Mouse (Mus musculus): ENCODE measurements around the gene Btbd9.
"Not testable (repeated sequence)": the region's sequence is repeated elsewhere in the genome, so short reads cannot be mapped to it uniquely, and the experiment has no call there.

Gene Btbd9

DNA sequence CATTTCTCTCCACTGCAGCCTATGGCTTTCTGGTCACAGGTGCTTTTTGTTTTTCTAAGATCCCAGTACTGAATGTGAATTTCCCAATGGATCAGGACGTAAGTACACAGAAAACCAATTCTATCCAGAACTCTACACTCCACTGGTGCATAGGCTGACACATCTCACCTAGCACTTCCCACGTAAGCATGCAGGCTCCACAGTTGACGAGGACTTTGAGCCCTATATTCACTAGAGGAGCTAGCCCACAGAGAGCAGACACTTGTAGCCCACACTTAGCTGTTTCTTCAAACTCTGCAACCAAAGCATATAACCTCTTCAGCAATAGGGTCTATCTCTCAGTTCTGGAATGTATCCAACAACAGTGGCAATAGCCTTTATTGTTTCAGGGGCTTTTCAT lies 19.8 kb downstream of the Btbd9 start:
- DNase-seq, result no peak

DNA sequence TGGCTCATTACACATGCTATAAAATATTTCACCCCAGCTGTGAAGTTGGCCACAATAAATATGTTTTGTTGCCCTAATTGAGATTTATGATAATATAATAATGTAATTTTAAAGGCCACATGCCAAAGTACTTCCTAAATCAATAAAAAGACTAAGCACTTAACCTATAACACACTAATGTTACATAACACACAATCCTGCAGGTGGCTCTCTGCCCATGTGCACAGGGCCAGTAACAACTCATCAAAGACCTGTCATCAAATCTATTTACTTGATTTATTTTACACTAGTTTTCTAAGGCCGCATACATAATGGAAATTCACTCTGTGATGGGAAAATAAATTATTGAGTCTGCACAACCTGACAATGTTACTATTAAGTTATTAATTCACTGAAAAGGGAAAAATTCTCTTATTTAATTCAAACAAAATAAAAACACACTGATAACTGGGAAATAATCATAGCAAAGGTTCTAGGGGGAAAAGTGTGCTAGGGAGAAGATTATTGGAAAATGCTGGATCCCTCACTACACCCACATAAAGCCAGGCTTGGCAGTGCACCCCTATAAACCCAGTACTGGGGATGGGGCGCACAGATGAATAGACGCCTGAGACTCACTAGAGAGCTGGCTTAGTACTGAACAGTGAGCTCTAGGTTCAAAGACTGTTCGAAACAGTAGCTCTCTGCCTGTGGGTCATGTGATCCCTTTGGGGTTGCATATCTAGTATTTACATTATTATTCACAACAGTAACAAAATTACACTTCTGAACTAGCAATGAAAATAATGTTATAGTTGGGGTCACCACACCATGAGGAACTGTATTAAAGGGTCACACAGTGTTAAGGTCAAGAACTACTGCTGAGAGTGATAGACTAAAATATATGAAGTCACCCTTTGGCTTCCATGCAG lies 23.0 kb downstream of the Btbd9 start:
- DNase-seq, result no peak

DNA sequence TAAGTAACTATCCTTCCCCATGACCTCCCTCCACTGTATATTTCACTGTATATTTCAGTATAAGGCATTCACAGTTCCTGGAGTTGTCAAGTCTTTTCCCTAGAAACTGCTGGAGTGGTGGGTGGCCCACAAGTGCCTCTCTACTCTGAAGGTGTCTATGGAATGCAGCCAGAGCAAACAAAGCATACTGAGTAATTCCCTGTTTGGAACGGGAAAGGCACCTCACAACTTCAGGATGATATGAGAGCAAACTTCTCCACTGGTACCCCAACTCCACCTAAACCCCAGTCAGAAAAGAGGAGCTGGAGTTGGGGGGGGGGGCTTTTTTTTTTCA lies 25.5 kb downstream of the Btbd9 start:
- DNase-seq, result peak; percentile 70 to 75

DNA sequence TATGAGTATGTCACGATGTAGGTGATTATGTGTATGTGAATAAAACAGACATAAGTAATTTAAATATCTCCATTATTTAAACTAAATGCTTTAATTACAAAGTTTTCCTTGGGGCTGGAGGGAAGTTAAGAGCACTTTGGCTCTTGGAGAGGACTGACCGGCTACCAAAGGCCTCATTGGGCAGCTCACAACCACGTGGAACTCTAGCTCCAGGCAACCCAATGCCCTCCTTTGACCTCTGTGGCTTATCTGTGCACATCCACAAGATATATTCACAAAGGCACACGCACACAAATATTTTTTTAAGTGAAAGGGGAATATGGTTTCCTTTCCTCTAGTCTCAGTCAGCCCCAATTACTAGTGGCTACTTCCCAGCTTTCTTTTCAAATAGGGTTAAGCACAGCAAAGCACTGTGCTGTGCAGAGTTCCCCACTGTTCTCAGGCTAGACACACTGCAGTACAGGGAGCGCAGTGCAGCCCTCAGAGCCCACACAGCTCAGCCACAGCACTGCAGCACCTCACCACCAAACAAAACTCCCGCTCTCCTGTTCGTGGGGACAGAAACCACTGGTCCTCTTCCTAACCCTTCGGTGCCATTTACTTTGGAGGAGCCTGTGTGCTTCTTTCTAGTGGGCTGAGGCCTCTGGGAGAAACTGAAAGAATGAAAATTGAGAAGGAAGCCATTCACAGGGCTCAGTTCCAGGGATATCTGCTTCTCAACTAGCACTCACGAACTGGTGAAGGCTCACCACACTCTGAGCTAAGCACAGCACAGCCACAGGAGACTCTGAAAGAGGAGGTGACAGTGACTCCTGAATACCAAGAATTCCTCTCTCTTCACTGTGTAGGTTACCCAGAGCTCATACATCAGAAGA lies 26.2 kb downstream of the Btbd9 start:
- DNase-seq, result no peak

DNA sequence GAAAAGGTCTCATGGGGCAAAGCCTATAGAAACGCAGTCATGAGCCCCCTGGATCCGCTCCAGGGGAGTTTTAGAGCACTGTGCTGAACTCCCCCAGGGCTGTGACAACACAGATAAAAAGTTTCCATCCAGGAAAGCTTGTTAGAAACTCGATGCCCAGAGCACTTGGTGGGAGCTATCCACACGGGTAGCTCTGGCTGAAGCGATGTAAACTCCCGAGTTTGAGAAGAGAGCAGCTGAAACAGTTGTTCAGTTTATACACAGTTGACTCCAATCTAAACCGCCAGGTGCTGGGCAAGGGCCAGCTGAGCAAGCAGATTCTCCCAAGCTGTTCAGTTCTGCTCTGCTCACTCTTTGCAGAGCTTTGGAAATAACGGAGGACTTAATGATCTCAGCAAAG lies 37.2 kb downstream of the Btbd9 start:
- no peak for DNase-seq

DNA sequence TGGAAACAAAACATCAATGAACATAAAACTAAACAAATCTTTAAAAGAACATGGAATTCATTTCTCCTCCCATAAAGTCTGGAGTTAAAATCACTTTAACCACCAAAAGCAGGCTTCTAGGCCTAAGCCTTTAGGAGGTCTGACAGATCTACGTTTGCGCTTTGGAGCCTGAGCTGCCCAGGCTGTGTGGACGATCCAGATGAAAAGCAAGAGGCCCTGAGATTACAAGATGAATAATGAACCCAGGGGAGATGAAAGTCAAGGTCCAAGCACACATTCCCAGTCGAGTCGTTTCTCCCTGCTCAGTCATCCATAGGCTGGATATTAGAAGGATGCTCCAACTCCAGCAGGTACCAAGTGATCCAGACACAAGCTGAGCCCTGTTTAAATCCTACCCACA lies 39.6 kb downstream of the Btbd9 start:
- no peak for DNase-seq

DNA sequence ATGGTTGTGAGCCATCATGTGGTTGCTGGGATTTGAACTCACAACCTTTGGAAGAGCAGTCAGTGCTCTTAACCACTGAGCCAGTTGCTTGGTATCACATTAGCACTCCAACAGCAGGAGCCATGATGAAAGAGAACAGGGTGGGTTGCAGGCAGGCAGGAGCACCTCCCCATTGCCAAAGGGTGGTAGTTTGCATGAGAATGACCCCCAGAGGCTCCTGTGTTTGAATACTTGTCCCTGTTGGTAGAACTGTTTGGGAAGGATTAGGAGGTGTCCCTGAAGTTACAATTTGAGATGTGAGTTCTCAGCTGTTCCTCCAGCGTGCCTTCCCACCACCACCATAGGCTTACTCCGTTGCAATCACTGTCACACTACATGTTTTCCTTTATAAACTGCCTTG lies 43.2 kb downstream of the Btbd9 start:
- DNase-seq, result no peak

DNA sequence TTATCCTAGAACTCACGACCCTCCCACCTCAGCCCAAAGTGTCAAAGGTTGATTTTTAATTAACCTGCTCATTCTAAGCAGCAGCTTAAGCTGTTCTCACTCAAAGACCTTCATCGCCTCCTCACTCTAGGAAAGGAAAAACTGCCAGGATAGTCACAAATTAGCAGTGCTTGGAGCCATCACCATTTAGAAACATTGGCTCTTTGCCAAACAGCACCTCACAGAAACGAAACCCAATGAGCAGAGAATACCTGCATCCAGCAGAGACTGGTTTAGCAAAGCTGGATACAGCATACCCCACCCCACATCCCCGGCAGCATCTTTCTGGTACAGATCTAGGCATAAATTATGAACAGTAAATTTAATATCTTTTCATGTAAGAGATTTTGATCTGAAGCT lies 45.7 kb downstream of the Btbd9 start:
- no peak for DNase-seq

DNA sequence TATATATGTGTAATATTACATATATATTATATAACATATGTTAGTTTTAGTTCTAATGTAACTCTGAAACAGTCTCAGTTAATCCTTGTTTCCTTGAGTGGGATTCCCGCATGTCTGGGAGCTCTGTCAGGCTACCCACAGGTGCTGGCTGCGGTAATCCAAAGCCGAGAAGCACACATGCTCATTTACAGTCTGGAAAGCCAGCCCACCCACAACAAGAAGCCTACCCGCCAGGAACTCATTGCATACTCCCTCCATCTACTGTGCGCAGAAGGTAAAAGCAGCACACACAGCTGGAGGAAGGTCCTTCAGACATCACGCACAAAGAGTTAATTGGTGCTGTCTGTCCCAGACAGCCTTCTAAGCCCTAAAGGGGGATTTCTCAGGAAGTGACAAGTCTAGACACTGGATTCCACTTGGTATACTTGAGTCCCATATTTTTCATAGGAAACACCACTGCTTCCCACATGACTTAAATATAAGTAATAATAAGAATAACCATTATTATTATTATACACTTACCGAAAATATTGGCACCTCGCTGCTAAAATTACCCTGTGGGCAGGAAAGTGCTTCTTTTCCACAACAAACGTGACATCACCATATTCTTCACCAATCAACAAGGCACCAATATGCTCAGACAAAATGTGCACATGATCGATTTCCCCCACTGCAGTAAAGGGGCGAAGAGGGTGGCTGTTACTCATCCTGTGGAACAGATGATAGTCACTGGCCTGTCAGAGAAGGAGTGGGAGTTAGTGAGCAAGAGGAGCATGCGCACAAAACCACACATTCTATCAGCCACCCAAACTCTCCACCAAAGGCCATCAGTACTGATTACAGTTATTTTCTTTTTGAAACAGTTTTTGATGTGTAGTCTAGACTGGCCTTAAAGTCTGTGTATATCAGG lies 46.4 kb downstream of the Btbd9 start:
- DNase-seq, result no peak

DNA sequence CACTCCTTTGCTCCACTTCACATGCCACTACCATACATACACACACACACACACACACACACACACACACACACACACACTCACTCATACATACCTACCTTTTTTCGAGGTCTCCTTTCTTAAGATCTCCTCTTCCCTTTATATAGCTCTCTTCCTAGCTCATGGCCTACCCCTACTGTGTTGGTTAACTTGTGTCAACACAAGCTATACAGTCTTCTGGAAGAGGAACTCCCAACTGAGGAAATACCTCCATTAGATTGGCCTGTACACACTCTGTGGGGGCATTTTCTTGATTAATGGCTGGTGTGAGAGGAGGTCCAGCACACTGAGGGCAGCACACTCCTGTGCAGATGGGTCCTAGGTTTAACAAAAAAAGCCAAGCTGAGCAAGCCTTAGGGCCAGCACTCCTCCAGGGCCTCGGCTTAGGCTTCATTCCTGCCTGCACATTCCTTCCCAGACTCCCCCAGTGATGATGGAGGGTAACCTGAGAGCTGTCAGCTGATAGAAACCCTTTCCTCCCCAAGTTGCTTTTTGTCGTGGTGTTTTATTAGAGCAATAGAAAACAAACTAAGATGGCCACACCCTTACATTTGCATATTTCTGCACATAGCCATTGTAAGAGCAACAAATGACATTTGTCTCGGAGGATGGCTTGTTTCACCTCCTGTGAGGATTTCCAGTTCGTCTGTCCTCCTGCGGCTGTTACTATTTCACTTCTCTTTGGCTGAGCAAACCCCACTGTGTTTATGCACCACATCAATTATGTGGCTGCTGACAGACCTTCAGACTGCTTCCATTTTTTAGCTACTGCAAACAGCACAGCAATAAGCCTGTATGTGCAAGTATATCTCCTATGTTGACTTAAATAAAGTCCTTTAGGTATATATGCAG lies 50.6 kb downstream of the Btbd9 start:
- no peak for DNase-seq

DNA sequence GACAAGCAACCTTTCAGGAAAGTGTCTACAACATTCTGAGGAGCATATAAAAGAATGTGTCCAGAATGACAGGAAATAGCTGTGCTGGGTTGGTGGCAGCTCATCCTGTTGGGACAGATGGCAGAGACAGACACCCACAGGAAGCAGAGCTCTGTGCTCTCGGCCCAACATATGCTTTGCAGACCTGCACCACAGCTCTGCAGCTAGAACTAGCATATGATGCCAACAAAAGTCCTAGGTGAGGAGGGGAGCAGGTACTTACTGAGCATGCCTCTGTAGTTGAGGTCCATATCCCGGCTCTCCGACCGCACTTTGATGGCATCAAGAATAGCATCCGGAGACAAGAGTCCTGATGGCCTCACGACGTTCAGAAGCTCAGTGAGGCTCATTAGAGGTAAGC lies 51.8 kb downstream of the Btbd9 start:
- no peak for DNase-seq

DNA sequence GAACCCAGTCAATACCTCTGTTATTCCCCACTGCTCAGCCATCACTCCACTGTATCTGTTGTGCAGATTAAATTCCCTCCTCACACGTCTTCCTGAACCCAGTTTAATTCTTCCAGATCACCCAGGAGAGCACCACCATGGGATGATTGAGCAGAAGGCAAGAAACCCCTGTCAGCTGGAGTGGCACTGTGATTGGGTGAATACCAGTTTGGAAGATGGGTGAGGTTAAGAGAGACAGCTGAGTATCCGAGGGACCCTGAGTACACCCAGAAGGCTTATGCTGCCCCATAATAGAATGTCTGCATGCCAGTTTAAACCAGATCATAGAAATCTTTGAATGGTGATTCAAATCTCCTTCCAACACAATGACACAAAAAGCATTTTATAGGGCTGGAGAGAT lies 52.5 kb downstream of the Btbd9 start:
- DNase-seq, result no peak

DNA sequence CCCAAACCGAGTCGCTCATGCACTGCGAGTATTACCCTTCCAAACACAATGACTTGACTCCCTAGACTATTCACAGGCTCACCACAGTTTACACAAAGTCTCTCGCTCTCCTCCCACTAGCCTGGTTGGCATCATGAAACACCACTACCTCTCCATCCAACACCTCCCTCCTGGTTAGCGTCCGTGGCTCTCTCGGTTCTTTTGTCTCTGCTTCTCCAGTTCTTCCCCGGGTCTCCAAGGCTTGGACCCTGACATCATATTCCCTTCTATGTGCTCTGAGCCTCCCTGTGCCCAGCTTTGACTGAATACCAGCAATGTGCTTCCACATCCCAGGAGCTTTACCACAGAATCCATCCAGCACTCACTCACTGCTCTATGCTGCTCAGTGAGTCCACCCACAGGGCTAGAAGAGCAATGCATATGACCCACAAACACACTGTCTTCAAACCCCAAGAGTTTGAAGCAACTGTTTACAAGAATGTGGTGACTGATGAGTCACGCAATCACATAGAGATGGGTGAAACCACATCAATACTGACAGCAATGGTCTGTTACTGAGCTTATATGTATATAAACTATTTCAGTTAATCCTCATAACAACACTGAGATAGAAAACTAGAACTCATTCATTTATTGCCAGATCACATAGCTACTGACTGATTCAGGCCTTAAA lies 53.7 kb downstream of the Btbd9 start:
- no peak for DNase-seq

DNA sequence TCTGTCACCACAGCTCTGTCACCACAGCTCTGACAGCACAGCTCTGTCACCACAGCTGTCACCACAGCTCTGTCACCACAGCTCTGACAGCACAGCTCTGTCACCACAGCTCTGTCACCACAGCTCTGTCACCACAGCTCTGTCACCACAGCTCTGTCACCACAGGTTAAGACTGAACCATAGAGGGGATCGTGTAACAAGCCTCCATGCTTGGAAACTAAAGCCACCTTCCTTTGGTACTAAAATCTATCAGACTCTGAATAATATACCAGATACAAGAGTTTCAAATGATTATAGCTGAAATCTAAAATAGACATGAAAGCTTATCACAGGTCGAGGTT lies 57.1 kb downstream of the Btbd9 start:
- DNase-seq, result not testable (repeated sequence)

DNA sequence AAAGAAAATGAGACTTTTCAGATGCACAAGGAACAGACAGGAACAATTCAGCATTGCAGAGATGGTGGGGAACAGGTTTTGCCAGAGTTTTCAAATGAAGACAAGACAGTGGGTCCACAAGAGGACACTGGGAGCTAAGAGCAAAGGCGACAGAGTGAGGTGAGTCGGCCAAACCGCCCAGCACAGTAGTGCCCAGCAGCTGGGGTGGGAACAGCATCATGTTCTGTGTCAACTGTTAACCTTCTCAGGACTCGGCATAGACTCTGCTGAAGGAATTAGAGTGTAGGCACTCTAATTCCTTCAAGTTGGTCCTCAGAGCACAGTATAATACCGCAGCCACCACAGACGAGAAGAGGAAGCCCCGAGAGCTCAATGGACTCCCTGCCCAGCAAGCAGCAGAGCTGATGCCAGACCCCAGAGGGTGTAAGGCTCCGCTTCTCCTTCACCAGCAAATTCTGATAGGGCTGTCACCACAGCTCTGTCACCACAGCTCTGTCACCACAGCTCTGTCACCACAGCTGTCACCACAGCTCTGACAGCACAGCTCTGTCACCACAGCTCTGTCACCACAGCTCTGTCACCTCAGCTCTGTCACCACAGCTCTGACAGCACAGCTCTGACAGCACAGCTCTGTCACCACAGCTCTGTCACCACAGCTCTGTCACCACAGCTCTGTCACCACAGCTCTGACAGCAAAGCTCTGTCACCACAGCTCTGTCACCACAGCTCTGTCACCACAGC lies 57.7 kb downstream of the Btbd9 start:
- DNase-seq, result no peak

DNA sequence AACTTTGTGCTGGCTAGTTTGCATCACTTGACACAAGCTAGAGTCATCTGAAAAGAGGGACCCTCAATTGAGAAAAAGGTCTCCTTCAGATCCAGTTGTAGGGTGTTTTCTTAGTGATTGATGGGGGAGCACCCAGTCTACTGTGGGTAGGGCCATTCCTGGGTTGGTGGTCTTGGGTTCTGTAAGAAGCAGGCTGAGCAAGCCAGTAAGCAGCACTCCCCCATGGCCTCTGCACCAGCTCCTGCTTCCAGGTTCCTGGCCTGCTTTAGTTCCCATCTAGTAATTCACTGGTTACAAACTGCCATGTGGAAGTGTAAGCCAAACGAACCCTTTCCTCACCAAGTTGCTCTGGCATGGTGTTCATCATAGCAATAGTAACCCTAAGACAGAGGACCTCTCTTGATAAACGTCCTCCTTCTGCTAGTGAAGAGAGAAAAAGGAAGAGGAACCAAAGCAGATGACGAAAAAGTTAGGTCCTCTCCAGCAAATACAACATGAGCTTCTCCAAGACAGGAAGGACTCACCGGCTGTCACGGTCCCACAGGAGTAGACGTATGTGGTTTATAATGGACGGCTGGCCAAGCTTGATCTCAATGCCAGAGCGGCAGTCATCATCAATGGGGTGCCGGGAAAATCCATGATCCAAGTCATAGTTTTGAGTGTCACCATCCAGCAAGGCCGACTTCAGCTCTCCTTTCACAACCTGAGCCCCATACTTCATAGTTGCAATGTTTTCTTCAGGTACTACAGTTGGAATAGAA lies 59.5 kb downstream of the Btbd9 start:
- no peak for DNase-seq

DNA sequence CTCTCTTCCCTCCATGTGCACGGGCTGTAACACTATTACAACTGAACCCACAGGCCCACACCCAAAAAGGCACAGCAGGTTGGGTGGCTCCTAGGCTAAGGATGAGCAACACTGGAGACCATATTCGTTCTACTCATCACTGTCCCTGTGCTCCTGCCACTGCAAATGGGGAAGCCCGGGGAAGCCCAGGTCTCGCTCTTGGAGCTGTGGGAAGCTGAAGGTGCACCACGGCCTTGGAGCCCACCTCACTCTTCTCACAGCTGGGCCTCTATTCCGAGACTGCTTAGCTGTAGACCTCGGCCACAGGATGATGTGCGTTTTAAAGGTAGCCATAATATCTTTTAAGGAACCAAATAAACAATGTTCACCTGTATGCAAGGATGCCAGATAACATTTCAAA lies 60.9 kb downstream of the Btbd9 start:
- DNase-seq, result no peak

DNA sequence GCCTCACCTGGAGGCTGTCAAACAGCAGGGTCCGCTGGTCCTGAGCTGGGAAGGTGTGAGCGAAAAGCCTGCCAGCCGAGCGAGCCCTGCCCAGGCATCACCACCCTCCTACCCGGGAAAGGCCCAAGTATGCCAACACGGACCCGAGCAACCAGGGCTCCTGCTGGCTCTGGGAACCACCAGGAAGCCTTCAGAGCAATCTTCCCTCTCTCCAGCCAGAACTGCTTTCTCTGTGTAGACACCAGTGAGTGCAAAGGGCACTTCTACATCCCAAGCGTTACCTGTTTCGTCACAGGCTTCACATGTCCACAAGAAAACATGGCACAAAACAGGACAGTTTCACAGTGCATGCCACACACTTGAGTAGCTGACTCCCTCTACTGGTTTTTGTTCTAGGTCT lies 63.3 kb downstream of the Btbd9 start:
- DNase-seq, result no peak

DNA sequence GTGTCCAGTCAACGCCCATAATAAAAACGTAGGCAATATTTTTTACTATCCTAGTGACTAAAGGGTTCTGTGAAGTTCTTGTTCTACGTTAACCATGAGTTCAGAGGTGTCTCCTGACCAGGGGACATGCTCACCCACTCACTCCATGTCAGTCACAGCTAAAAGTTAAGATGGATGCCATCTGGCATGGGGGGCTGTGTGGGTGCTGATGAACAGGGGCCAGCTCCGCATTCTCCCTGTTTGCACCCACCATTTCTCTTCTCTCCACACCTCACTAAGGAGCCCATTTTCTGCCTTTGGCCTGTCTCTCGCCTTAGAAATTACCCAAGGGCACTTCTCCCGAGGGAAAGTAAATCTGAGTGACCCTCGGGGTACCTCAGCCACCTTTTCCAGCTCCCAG lies 63.8 kb downstream of the Btbd9 start:
- no peak for DNase-seq

DNA sequence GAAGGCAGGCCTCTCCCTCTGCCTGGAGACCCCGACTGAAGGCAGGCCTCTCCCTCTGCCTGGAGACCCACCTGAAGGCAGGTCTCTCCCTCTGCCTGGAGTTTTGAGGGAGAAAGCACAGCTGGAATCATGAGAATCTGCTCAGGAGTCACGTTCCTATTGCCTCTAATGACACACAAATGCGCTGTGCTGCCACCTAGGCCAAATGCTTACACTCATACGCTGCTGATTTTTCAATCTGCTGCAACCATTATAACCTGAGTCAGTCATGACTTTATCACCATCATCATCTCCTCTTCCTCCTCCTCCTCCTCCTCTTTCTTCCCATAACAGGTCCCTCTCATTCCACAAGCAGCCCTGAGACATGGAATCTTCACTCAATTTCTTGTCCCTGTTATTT lies 64.3 kb downstream of the Btbd9 start:
- no peak for DNase-seq

All from lung, adult 18-20 months (tissue).